Mouse (Mus musculus): ENCODE results near the gene Sarm1. TPM values are rescaled to one million over a fixed set of nuclear protein-coding genes. Genes with fewer than 3 reads are reported as not detected.

The Sarm1 gene
- polyA plus RNA-seq, 1 experiment from 2014 or later: 0.55 TPM

GRCm38 (mm10) chr11:78528714-78529113 lies 31.2 kb upstream of the Sarm1 start:
- WGBS: 46% methylated on average over 9 of the region's 9 CpGs
- Histone ChIP-seq H3K36me3 (ENCODE audit: insufficient read depth, low read length) (peaks cover 50% of the 10 kb centered on the region), H3K4me2 (ENCODE audit: low read length) (no peak overlapping the region), H3K9ac (ENCODE audit: low read depth, low read length) (no peak overlapping the region), H3K27ac (0 out of 2 replicates have a peak overlapping the region, but pooled peaks have one; percentile 21), H3K4me3 (replicated peaks; ENCODE audit: low read depth, low read length) (no peak overlapping the region), H3K4me1 (replicated peaks; ENCODE audit: insufficient read depth, low read length) (peaks cover 8% of the 10 kb centered on the region; the same call in 1 of the 2 replicates), H3K27me3 (ENCODE audit: insufficient read depth, low read length) (no peaks in the 10 kb centered on the region), H3K9me3 (replicated peaks; ENCODE audit: low read length) (no peaks in the 10 kb centered on the region)
- TF ChIP-seq CTCF (IDR thresholded peaks at IDR 0.05; ENCODE audit: low read depth): no peak
- peak; percentile 70 for ATAC-seq (replicated peaks; ENCODE audit: low FRiP score, low read depth)
- peak; percentile 73 for DNase-seq (ENCODE audit: low spot score)

GRCm38 (mm10) chr11:78524838-78525237 lies 27.3 kb upstream of the Sarm1 start:
- H3K27me3 ChIP-seq (ENCODE audit: insufficient read depth, low read length): no peaks in the 10 kb centered on the region
- no peak overlapping the region for H3K27ac ChIP-seq
- H3K4me1 ChIP-seq (replicated peaks; ENCODE audit: insufficient read depth, low read length): peaks cover 4% of the 10 kb centered on the region; the same call in 1 of the 2 replicates
- DNase-seq (ENCODE audit: low spot score) (no peak), ATAC-seq (replicated peaks; ENCODE audit: low FRiP score, low read depth) (no peak)
- WGBS: 89% methylated on average over 2 of the region's 2 CpGs
- no peak overlapping the region for H3K9ac ChIP-seq (ENCODE audit: low read depth, low read length)
- H3K36me3 ChIP-seq (ENCODE audit: insufficient read depth, low read length): peaks cover 77% of the 10 kb centered on the region
- no peak overlapping the region for H3K4me2 ChIP-seq (ENCODE audit: low read length)
- TF ChIP-seq CTCF (IDR thresholded peaks at IDR 0.05; ENCODE audit: low read depth): no peak
- H3K9me3 ChIP-seq (replicated peaks; ENCODE audit: low read length): no peaks in the 10 kb centered on the region
- H3K4me3 ChIP-seq (replicated peaks; ENCODE audit: low read depth, low read length): no peak overlapping the region

GRCm38 (mm10) chr11:78523241-78523955 lies 25.8 kb upstream of the Sarm1 start:
- H3K4me1 ChIP-seq (replicated peaks; ENCODE audit: insufficient read depth, low read length): no peaks in the 10 kb centered on the region; the same call in 1 of the 2 replicates
- no peaks in the 10 kb centered on the region for H3K9me3 ChIP-seq (replicated peaks; ENCODE audit: low read length)
- ATAC-seq (replicated peaks; ENCODE audit: low FRiP score, low read depth) (no peak), DNase-seq (ENCODE audit: low spot score) (no peak)
- no peak overlapping the region for H3K4me2 ChIP-seq (ENCODE audit: low read length)
- no peak overlapping the region for H3K4me3 ChIP-seq (replicated peaks; ENCODE audit: low read depth, low read length)
- WGBS: 74% methylated on average over 9 of the region's 9 CpGs
- no peak overlapping the region for H3K9ac ChIP-seq (ENCODE audit: low read depth, low read length)
- TF ChIP-seq CTCF (IDR thresholded peaks at IDR 0.05; ENCODE audit: low read depth): no peak
- peaks cover 77% of the 10 kb centered on the region for H3K36me3 ChIP-seq (ENCODE audit: insufficient read depth, low read length)
- H3K27ac ChIP-seq: no peak overlapping the region
- no peaks in the 10 kb centered on the region for H3K27me3 ChIP-seq (ENCODE audit: insufficient read depth, low read length)

GRCm38 (mm10) chr11:78522481-78522997 lies 25.0 kb upstream of the Sarm1 start:
- no peak overlapping the region for H3K4me2 ChIP-seq (ENCODE audit: low read length)
- H3K27ac ChIP-seq: no peak overlapping the region
- ATAC-seq (replicated peaks; ENCODE audit: low FRiP score, low read depth) (no peak; the same call in 1 of the 2 replicates), DNase-seq (ENCODE audit: low spot score) (peak; percentile 69)
- no peak overlapping the region for H3K4me3 ChIP-seq (replicated peaks; ENCODE audit: low read depth, low read length)
- TF ChIP-seq CTCF (IDR thresholded peaks at IDR 0.05; ENCODE audit: low read depth): peak; percentile 69
- no peak overlapping the region for H3K9ac ChIP-seq (ENCODE audit: low read depth, low read length)
- H3K36me3 ChIP-seq (ENCODE audit: insufficient read depth, low read length): peaks cover 77% of the 10 kb centered on the region
- 90% methylated on average over 1 of the region's 1 CpGs for WGBS
- no peaks in the 10 kb centered on the region for H3K9me3 ChIP-seq (replicated peaks; ENCODE audit: low read length)
- no peaks in the 10 kb centered on the region for H3K27me3 ChIP-seq (ENCODE audit: insufficient read depth, low read length)
- no peaks in the 10 kb centered on the region for H3K4me1 ChIP-seq (replicated peaks; ENCODE audit: insufficient read depth, low read length)

- Histone ChIP-seq H3K4me2 (ENCODE audit: low read length) (no peak overlapping the region), H3K9ac (ENCODE audit: low read depth, low read length) (no peak overlapping the region), H3K9me3 (replicated peaks; ENCODE audit: low read length) (no peaks in the 10 kb centered on the region), H3K36me3 (ENCODE audit: insufficient read depth, low read length) (peaks cover 71% of the 10 kb centered on the region), H3K4me3 (replicated peaks; ENCODE audit: low read depth, low read length) (no peak overlapping the region), H3K27ac (no peak overlapping the region), H3K4me1 (replicated peaks; ENCODE audit: insufficient read depth, low read length) (no peaks in the 10 kb centered on the region), H3K27me3 (ENCODE audit: insufficient read depth, low read length) (no peaks in the 10 kb centered on the region)
- WGBS: 78% methylated on average over 3 of the region's 3 CpGs
- no peak for TF ChIP-seq CTCF (IDR thresholded peaks at IDR 0.05; ENCODE audit: low read depth)
- DNase-seq (ENCODE audit: low spot score) (no peak), ATAC-seq (replicated peaks; ENCODE audit: low FRiP score, low read depth) (no peak)
These were observed 24.3 kb upstream of the Sarm1 start for GRCm38 (mm10) chr11:78521880-78522279.

- Histone ChIP-seq H3K4me2 (ENCODE audit: low read length) (no peak overlapping the region), H3K27ac (no peak overlapping the region), H3K9me3 (replicated peaks; ENCODE audit: low read length) (no peaks in the 10 kb centered on the region), H3K4me1 (replicated peaks; ENCODE audit: insufficient read depth, low read length) (no peaks in the 10 kb centered on the region), H3K9ac (ENCODE audit: low read depth, low read length) (no peak overlapping the region), H3K4me3 (replicated peaks; ENCODE audit: low read depth, low read length) (no peak overlapping the region), H3K27me3 (ENCODE audit: insufficient read depth, low read length) (no peaks in the 10 kb centered on the region), H3K36me3 (ENCODE audit: insufficient read depth, low read length) (peaks cover 72% of the 10 kb centered on the region)
- 88% methylated on average over 10 of the region's 10 CpGs for WGBS
- TF ChIP-seq CTCF (IDR thresholded peaks at IDR 0.05; ENCODE audit: low read depth): no peak
- no peak for ATAC-seq (replicated peaks; ENCODE audit: low FRiP score, low read depth)
- DNase-seq (ENCODE audit: low spot score): no peak
These were observed 21.4 kb upstream of the Sarm1 start for GRCm38 (mm10) chr11:78518931-78519330.
